Mouse (Mus musculus) midbrain, embryonic 15.5 days (tissue): ENCODE data around the gene Gm6583. TPM values are rescaled to one million over a fixed set of nuclear protein-coding genes. Genes with fewer than 3 reads are reported as not detected.

Experiments
- ATAC-seq: fragments of 200-750 bp; cut with Nextera tagmentation; replicated peaks from 2 replicates; pipeline ENCODE4 v1.8.0; 2017; ENCODE audit warnings: moderate TSS enrichment
- H3K27ac ChIP-seq: fragments of 300-500 bp; sonication (generic); 2 replicates; pipeline ENCODE4 v1.5.1; 2015; ENCODE audit warnings: mild to moderate bottlenecking, inconsistent platforms
- H3K27me3 ChIP-seq: fragments of 300-500 bp; sonication (generic); replicated peaks from 2 replicates; pipeline ENCODE4 v1.6.1; 2015; ENCODE audit warnings: inconsistent platforms
- H3K36me3 ChIP-seq: fragments of 300-500 bp; sonication (generic); replicated peaks from 2 replicates; pipeline ENCODE4 v1.6.1; 2015; ENCODE audit warnings: inconsistent platforms
- H3K4me1 ChIP-seq: fragments of 300-500 bp; sonication (generic); 2 replicates; pipeline ENCODE4 v1.6.1; 2015; ENCODE audit warnings: inconsistent platforms
- H3K4me2 ChIP-seq: fragments of 300-500 bp; sonication (generic); 2 replicates; pipeline ENCODE4 v1.6.1; 2015; ENCODE audit warnings: inconsistent platforms, mild to moderate bottlenecking, moderate library complexity
- H3K4me3 ChIP-seq: fragments of 300-500 bp; sonication (generic); 2 replicates; pipeline ENCODE4 v1.5.1; 2015; ENCODE audit warnings: mild to moderate bottlenecking, inconsistent platforms
- H3K9ac ChIP-seq: fragments of 300-500 bp; sonication (generic); 2 replicates; pipeline ENCODE4 v1.6.1; 2015; ENCODE audit warnings: mild to moderate bottlenecking, inconsistent platforms
- H3K9me3 ChIP-seq: fragments of 300-500 bp; sonication (generic); 2 replicates; pipeline ENCODE4 v1.6.1; 2016; ENCODE audit warnings: inconsistent platforms
- WGBS: fragments of 180-500 bp; shearing (Covaris S2); methylation state at CpG from one replicate; pipeline ENCODE4 v1.1.7; 2015; ENCODE audit warnings: mixed read lengths; 5-methylcytosine and 5-hydroxymethylcytosine counted together
- polyA plus RNA-seq: library from polyadenylated mRNA; unstranded; fragments of >200 nt; fragmentation: Nextera tagmentation; extraction: Ambion mirVana; gene quantifications from 2 replicates; pipeline ENCODE4 v1.2.1, GENCODE M21; 2015

Gm6583 gene
- polyA plus RNA-seq, 1 experiment from 2014 or later: 0.39 TPM

DNA sequence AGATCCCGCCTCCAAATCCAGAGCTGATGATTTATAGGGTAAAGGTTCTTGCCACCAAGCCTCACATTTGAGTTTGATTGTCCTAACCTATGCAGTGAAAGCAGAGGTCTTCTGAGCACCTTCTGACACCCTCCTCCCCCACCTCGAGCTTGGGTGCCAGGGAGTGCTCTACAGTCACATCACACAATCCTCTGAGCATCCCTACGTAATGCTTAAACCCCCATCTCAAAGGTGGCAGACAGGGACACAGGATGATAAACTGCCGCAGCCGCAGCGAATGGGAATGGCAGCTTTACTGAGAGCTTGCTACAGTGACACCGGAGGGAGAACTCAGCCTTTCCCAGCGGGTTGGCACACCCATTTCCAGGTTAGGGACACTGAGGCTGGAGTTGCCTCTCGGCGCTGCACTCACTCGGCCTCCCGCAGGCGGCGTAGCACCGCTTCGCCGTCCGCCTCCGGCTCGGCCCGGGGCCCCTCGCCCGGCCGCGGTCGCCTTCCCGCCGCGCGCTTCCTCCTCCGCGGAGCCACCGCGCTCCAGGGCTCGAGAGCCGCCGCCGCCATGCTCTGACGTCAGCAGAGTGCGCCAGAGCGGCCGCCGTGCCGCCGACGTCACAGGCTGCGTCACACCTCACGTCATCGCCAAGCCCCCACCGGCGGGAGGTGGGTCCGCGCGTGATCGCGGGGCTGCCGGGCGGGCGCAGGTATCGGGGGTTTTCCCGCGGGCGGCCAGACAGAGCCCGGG, 13.2 kb downstream of the Gm6583 start, which contains the start of the genes Srrd and Hps4:
TSS of gene Srrd (minus strand) at position 578 of the 742 bp plus-strand sequence.
TSS of gene Hps4 (plus strand) at position 621 of the 742 bp plus-strand sequence.
- ATAC-seq: peak; percentile 76
- Histone ChIP-seq H3K9ac (peak within 1 kb of the TSS; percentile 87), H3K4me3 (peak within 1 kb of the TSS; percentile 84), H3K4me1 (peaks cover 47% of the 10 kb centered on the region), H3K9me3 (no peaks in the 10 kb centered on the region), H3K4me2 (peak within 1 kb of the TSS; percentile 90), H3K27ac (peak within 1 kb of the TSS; percentile 74), H3K36me3 (peaks cover 11% of the 10 kb centered on the region), H3K27me3 (no peaks in the 10 kb centered on the region)
- WGBS: 2% methylated on average over 53 of the region's 64 CpGs

DNA sequence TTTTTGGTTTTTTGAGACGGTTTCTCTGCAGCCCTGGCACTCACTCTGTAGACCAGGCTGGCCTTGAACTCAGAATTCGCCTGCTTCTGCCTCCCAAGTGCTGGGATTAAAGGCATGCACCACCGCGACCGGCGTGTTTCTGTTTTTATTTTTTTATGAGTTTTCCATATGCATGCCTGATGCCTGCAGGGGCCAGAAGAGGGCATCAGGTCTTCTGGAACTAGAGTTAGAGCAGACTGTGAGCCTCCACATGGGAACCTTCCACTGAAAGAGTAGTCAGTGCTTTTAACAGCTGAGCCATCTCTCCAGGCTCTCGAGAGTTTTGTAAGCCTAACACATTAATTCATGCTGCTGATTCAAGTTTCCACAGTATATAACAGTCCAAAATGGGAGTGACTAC, 16.6 kb downstream of the Gm6583 start:
- no peak overlapping the region for H3K4me2 ChIP-seq
- H3K9me3 ChIP-seq: no peaks in the 10 kb centered on the region
- H3K9ac ChIP-seq: no peak overlapping the region
- H3K4me3 ChIP-seq: no peak overlapping the region
- peaks cover 45% of the 10 kb centered on the region for H3K36me3 ChIP-seq
- H3K27ac ChIP-seq: no peak overlapping the region
- WGBS: 61% methylated on average over 7 of the region's 7 CpGs
- no peaks in the 10 kb centered on the region for H3K27me3 ChIP-seq
- ATAC-seq: no peak
- peaks cover 23% of the 10 kb centered on the region for H3K4me1 ChIP-seq

DNA sequence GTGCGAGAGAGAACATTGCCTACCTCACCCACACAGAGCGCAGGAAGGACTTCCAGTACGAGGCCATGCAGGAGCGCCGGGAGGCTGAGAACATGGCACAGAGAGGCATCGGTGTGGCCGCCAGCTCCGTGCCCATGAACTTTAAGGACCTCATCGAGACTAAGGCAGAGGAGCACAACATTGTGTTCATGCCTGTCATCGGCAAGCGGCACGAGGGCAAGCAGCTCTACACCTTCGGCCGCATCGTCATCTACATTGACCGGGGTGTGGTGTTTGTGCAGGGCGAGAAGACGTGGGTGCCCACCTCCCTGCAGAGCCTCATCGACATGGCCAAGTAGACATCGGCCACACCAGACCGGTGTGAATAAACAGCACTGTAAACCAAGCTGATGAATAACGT, 18.8 kb downstream of the Gm6583 start:
- no peak overlapping the region for H3K9ac ChIP-seq
- H3K9me3 ChIP-seq: no peaks in the 10 kb centered on the region
- peaks cover 7% of the 10 kb centered on the region for H3K4me1 ChIP-seq
- peaks cover 66% of the 10 kb centered on the region for H3K36me3 ChIP-seq
- no peak overlapping the region for H3K27ac ChIP-seq
- H3K27me3 ChIP-seq: no peaks in the 10 kb centered on the region
- no peak overlapping the region for H3K4me2 ChIP-seq
- ATAC-seq: no peak
- 96% methylated on average over 22 of the region's 22 CpGs for WGBS
- no peak overlapping the region for H3K4me3 ChIP-seq

DNA sequence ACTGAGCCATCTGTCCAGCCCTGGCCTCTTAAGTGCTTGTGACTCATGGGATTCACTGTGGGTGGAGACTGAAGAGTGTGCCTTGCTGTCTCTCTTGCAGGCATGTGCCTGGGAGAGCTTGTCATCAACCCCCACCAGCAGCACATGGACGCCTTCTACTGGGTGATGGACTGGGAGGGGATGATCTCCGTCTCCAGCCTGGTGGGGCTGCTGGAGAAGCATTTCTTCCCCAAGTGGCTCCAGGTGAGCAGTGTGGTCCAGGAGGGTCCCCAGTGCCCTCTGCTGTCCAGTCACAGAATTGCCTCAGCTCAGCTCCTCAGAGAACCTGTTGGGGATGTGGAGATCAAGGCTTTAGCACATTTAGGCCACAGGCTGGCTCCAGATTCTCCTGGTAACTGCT, 20.4 kb downstream of the Gm6583 start:
- no peaks in the 10 kb centered on the region for H3K27me3 ChIP-seq
- H3K36me3 ChIP-seq: peaks cover 81% of the 10 kb centered on the region
- no peak for ATAC-seq
- H3K4me1 ChIP-seq: no peaks in the 10 kb centered on the region
- 27% methylated on average over 2 of the region's 2 CpGs for WGBS
- H3K4me2 ChIP-seq: no peak overlapping the region
- H3K4me3 ChIP-seq: no peak overlapping the region
- no peaks in the 10 kb centered on the region for H3K9me3 ChIP-seq
- H3K9ac ChIP-seq: no peak overlapping the region
- H3K27ac ChIP-seq: no peak overlapping the region

DNA sequence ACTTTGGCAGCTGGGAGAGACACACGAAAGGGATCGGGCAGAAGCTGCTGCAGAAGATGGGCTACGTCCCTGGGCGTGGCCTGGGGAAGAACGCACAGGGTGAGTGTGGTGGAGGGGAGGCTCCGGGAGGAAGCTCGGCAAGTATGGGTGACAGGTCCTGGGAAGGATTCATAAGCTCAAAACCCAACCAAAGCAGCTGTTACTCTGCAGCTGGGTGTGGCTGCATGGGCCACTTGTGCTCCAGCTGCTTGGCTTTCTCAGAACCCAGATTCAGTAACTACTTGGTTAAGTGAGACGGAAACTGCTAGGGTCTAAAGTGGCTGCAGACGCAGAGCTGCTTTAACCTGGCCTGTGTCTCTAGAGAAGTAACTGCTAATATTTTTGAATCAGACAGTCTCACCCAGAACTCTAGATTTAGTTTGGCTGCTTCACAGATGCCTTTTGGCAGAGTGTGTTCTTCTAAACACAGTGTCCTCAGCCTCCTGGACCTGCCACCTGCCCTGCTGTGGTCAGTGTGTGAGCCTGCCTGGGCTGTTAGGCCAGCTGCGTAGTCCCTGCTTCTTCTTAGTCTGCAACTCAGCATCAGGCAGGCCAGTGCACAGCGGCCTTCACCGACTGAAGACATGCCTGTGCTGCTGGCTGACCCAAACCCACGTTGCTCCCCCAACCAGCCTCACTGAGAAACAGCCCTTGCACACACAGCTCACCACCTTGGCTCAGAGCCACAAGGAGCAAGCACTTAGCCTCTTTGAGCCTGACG, 25.8 kb downstream of the Gm6583 start:
- H3K4me3 ChIP-seq: no peak overlapping the region
- no peaks in the 10 kb centered on the region for H3K27me3 ChIP-seq
- peaks cover 16% of the 10 kb centered on the region for H3K4me1 ChIP-seq
- H3K4me2 ChIP-seq: no peak overlapping the region
- peaks cover 62% of the 10 kb centered on the region for H3K36me3 ChIP-seq
- WGBS: 94% methylated on average over 14 of the region's 14 CpGs
- no peak overlapping the region for H3K9ac ChIP-seq
- no peak overlapping the region for H3K27ac ChIP-seq
- ATAC-seq: no peak
- H3K9me3 ChIP-seq: no peaks in the 10 kb centered on the region

DNA sequence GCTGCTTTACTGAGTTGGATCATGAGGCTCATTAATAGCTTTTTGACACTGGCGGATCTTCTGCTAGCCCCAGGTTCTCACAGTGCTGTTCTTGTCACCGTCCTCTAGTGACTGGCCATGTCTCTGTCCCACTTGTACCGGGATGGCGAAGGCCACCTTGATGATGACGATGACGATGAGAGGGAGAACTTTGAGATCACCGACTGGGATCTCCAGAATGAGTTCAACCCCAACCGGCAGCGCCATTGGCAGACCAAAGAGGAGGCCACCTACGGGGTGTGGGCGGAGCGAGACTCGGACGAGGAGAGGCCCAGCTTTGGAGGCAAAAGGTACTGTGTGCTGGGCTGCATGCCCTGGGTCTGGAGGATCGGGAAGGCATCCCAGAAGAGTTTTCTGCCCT, 28.0 kb downstream of the Gm6583 start:
- ATAC-seq: no peak
- H3K4me2 ChIP-seq: peak overlapping the region; percentile 77; the same call in 1 of the 2 replicates
- H3K27ac ChIP-seq: no peak overlapping the region
- no peak overlapping the region for H3K9ac ChIP-seq
- no peaks in the 10 kb centered on the region for H3K27me3 ChIP-seq
- H3K9me3 ChIP-seq: no peaks in the 10 kb centered on the region
- WGBS: 94% methylated on average over 15 of the region's 15 CpGs
- H3K4me3 ChIP-seq: no peak overlapping the region
- peaks cover 41% of the 10 kb centered on the region for H3K36me3 ChIP-seq
- H3K4me1 ChIP-seq: peaks cover 16% of the 10 kb centered on the region

DNA sequence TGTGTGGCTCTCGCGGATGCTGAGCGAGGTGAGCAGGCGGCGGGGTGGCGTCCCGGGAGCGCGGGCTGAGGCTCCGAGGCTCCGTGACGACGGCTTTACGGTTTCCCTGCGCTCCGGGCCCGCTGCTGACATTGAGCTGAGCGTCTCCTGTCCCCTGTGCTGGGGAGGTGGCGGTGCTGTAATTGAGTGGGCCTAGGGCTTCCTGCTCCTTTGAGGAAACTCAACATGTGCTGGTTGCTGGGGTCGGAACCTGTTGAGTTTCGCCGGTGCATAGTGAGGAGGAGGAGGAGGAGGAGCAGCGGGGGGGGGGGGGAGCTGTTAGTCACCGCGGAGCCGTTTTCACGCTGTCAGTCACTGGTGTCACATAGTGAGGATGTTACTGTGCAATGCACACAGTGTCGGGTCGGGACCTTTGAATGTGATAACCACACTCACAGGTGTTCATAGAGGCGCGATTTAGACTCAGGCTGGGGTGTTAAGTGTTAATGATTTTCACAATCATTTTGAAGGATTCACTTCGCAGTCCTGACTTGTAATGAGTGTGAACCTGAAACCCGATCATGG, 29.3 kb downstream of the Gm6583 start:
- peak overlapping the region; percentile 92 for H3K9ac ChIP-seq
- H3K4me2 ChIP-seq: peak overlapping the region; percentile 77
- H3K4me1 ChIP-seq: peaks cover 16% of the 10 kb centered on the region
- H3K27ac ChIP-seq: peak overlapping the region; percentile 87
- H3K4me3 ChIP-seq: peak overlapping the region; percentile 100
- WGBS: 1% methylated on average over 31 of the region's 33 CpGs
- H3K27me3 ChIP-seq: no peaks in the 10 kb centered on the region
- ATAC-seq: peak; percentile 77
- peaks cover 28% of the 10 kb centered on the region for H3K36me3 ChIP-seq
- no peaks in the 10 kb centered on the region for H3K9me3 ChIP-seq

DNA sequence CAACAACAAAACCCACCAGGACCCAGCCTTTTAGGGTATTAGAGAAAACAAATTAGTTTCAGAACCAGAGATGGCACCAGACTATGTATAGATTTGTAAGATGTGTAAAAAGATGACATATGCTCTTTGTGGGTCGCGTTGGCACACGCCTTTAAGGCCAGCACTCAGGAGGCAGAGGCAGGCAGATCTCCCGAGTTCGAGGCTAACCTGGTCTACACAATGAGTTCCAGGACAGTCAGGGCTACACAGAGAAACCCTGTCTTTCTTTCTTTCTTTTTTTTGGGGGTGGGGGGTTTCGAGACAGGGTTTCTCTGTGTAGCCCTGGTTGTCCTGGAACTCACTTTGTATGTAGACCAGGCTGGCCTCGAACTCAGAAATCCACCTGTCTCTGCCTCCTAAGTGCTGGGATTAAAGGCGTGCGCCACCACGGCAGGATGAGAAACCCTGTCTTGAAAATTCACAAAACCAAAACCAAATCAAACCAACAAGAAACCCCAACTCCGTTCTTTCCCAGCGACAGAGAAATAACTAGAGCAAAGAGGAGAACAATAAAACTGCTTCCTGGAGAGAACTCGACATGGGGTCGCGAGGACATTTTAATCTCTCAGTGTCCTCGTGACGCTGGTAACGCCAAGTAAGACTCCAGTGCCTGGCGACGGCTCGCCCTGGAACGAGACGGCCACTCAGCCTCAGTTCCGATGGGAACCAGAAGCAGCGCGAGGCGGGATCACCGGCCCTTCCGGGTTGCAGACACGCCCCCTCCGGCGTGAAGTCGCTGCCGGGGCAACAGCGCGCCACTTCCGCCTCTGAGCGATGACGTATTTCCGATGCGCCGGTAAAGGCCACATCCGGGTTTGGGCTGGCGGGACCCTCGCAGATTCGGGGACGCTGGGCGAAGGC, 30.0 kb downstream of the Gm6583 start, which contains the start of gene Tfip11:
TSS of gene Tfip11 (plus strand) at position 813 of the 900 bp plus-strand sequence.
- Histone ChIP-seq H3K27me3 (no peaks in the 10 kb centered on the region), H3K9me3 (no peaks in the 10 kb centered on the region), H3K36me3 (peaks cover 21% of the 10 kb centered on the region), H3K9ac (peak within 1 kb of the TSS; percentile 92), H3K4me3 (peak within 1 kb of the TSS; percentile 100), H3K4me2 (peak within 1 kb of the TSS; percentile 77), H3K4me1 (peaks cover 16% of the 10 kb centered on the region), H3K27ac (peak within 1 kb of the TSS; percentile 87)
- peak; percentile 92 for ATAC-seq
- WGBS: 9% methylated on average over 48 of the region's 48 CpGs

DNA sequence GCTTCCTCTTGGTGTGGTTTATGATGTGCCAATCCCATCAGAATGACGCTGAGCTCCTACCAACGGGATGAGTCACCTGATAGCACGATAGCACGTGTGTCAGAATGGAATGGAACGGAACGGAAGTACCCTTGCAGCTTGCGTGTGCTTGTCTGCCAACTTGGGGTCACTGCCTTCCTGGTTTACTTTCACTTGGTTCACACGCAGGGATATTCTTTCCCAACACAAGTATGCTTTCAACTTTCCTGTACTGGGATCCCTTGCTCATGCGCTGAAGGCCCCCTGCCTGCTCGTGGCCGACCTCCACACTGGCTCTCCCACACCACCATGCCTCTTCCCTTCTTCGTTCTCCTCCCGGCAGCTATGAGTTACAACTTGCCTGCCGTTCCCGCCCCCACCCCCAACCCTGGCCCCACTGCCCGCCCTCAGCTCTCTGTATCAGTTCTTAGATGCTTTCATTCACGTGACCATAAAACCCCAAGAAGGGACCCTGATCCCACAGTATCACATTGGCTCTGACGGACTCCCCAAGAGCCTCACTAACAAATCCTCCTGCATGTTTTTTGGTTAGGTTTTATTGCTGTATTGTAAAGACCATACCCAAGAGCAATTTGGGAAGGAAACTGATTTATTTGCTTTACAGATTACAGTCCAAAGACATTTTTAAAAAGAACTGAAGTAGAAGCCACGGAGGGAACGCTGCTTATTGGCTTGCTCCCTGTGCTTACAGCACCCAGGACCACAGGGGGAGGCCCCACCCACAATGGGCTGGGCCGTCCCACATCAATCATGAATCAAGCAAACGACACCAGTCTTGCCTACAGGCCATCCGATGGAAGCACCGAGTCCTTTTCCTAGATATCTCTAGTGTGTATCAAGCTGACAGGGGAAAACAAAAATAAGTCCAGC, 30.9 kb downstream of the Gm6583 start:
- H3K27ac ChIP-seq: peak overlapping the region; percentile 87
- peaks cover 16% of the 10 kb centered on the region for H3K4me1 ChIP-seq
- peaks cover 12% of the 10 kb centered on the region for H3K36me3 ChIP-seq
- H3K27me3 ChIP-seq: no peaks in the 10 kb centered on the region
- ATAC-seq: no peak
- H3K9ac ChIP-seq: no peak overlapping the region
- peak overlapping the region; percentile 100; the same call in 1 of the 2 replicates for H3K4me3 ChIP-seq
- H3K9me3 ChIP-seq: no peaks in the 10 kb centered on the region
- WGBS: 39% methylated on average over 24 of the region's 24 CpGs
- peak overlapping the region; percentile 77 for H3K4me2 ChIP-seq

DNA sequence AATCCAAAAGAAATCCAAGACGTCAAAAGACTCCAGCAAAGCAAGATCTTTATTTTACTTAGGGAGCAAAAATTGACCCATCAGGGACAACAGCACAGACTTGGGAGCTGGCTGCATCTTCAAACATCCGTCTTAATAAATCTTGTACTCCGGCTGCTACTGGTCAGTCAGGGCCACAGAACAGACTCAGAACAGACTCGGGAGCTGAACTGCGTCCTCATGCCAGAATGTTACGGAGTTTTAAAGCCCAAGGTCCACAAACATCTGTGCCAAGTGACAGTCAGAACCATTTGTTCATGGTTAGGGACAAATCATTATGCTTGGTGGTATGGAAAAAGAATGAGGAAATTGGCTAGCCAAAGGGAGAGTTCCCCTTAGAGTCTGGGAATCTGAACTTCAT, 32.6 kb downstream of the Gm6583 start:
- Histone ChIP-seq H3K4me2 (no peak overlapping the region), H3K27ac (no peak overlapping the region), H3K27me3 (no peaks in the 10 kb centered on the region), H3K36me3 (no peaks in the 10 kb centered on the region), H3K4me1 (peaks cover 16% of the 10 kb centered on the region), H3K9ac (no peak overlapping the region), H3K4me3 (no peak overlapping the region), H3K9me3 (no peaks in the 10 kb centered on the region)
- 89% methylated on average over 6 of the region's 6 CpGs for WGBS
- no peak for ATAC-seq

DNA sequence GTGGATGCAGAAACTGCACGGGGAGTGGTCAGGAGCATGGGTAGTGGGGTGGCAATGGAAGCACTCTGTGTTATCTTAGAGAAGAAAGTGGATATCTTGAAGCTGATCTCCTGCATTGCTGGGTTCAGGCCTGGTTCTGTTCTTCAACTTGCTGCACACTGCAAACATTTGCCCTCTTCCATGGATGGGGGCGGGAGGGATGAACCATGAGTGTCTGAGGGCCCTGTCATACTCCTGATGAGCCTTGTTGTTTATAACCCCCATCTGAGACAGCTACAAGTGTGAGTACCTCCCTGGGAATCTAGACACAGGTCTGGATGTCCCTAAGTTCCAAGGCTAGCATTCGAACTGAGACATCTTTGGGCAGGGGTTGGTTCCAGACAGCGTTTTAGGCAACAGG, 34.5 kb downstream of the Gm6583 start:
- 82% methylated on average over 4 of the region's 4 CpGs for WGBS
- no peaks in the 10 kb centered on the region for H3K36me3 ChIP-seq
- no peak overlapping the region for H3K4me3 ChIP-seq
- H3K27ac ChIP-seq: no peak overlapping the region
- H3K4me1 ChIP-seq: peaks cover 6% of the 10 kb centered on the region
- no peaks in the 10 kb centered on the region for H3K9me3 ChIP-seq
- H3K9ac ChIP-seq: no peak overlapping the region
- H3K27me3 ChIP-seq: no peaks in the 10 kb centered on the region
- no peak overlapping the region for H3K4me2 ChIP-seq
- no peak for ATAC-seq
